Mouse (Mus musculus) spleen, postnatal 10 days (tissue): Measurements from ENCODE around the gene Fbxo27.

ENCODE experiments used
- DNase-seq, 2 experiments: peaks; one replicate each; pipeline ENCODE4 v3.0.0; 2021 to 2022; ENCODE audit warnings: low spot score in 2 of 2

Gene Fbxo27

GRCm38 (mm10) chr7:28702601-28703143 lies 10.0 kb downstream of the Fbxo27 start:
- no peak for DNase-seq

- no peak for DNase-seq
Measured at GRCm38 (mm10) chr7:28709454-28709853, 16.8 kb downstream of the Fbxo27 start.

- peak in 1 of 2 experiments; percentile 35 for DNase-seq
Measured at GRCm38 (mm10) chr7:28710962-28711361, 18.3 kb downstream of the Fbxo27 start.

- DNase-seq: no peak
Measured at GRCm38 (mm10) chr7:28714667-28715066, 22.0 kb downstream of the Fbxo27 start.

GRCm38 (mm10) chr7:28715598-28715997 lies 22.9 kb downstream of the Fbxo27 start:
- DNase-seq: no peak

- peak in 1 of 2 experiments; percentile 53 for DNase-seq
Measured at GRCm38 (mm10) chr7:28716590-28717281, 24.1 kb downstream of the Fbxo27 start, which contains the start of gene Fbxo17. Fbxo17 (plus strand) TSS chr7:28716804.

GRCm38 (mm10) chr7:28717726-28718125 lies 25.1 kb downstream of the Fbxo27 start:
- DNase-seq: no peak

GRCm38 (mm10) chr7:28719159-28719558 lies 26.5 kb downstream of the Fbxo27 start:
- DNase-seq: no peak

- no peak for DNase-seq
Measured at GRCm38 (mm10) chr7:28719650-28720049, 27.0 kb downstream of the Fbxo27 start.

- no peak for DNase-seq
Measured at GRCm38 (mm10) chr7:28720753-28721537, 28.3 kb downstream of the Fbxo27 start.

GRCm38 (mm10) chr7:28722079-28722478 lies 29.4 kb downstream of the Fbxo27 start:
- no peak for DNase-seq

GRCm38 (mm10) chr7:28724613-28725012 lies 32.0 kb downstream of the Fbxo27 start:
- no peak for DNase-seq

GRCm38 (mm10) chr7:28726600-28726999 lies 34.0 kb downstream of the Fbxo27 start:
- DNase-seq: peak; percentile 42 to 79

- DNase-seq: no peak
Measured at GRCm38 (mm10) chr7:28727649-28728340, 35.1 kb downstream of the Fbxo27 start.

GRCm38 (mm10) chr7:28732341-28733142 lies 39.9 kb downstream of the Fbxo27 start:
- DNase-seq: peak; percentile 53 to 80

GRCm38 (mm10) chr7:28733211-28733610 lies 40.6 kb downstream of the Fbxo27 start:
- DNase-seq: no peak

GRCm38 (mm10) chr7:28735701-28736100 lies 43.1 kb downstream of the Fbxo27 start:
- DNase-seq: no peak

GRCm38 (mm10) chr7:28739829-28740228 lies 47.2 kb downstream of the Fbxo27 start:
- no peak for DNase-seq

GRCm38 (mm10) chr7:28740949-28741348 lies 48.3 kb downstream of the Fbxo27 start:
- no peak for DNase-seq

- DNase-seq: no peak
Measured at GRCm38 (mm10) chr7:28741368-28741708, 48.7 kb downstream of the Fbxo27 start.

GRCm38 (mm10) chr7:28741709-28742438 lies 49.2 kb downstream of the Fbxo27 start, which contains the start of the genes Mrps12 and Sars2:
Mrps12 (minus strand) TSS chr7:28741820.
Sars2 (plus strand) TSS chr7:28741992.
- peak; percentile 93 to 97 for DNase-seq
